Mouse (Mus musculus) erythroblast, embryonic 14.5 days (primary cell): Measurements from ENCODE around the gene Ift74.

Source experiments
- GATA1 ChIP-seq: IDR thresholded peaks from 2 replicates; pipeline ENCODE4 v1.6.1; 2012; ENCODE audit warnings: low read length, inconsistent platforms, mixed read lengths
- TAL1 ChIP-seq: IDR thresholded peaks from 3 replicates; pipeline ENCODE4 v1.6.1; 2012; ENCODE audit warnings: low read length, inconsistent platforms, mixed read lengths

DNA sequence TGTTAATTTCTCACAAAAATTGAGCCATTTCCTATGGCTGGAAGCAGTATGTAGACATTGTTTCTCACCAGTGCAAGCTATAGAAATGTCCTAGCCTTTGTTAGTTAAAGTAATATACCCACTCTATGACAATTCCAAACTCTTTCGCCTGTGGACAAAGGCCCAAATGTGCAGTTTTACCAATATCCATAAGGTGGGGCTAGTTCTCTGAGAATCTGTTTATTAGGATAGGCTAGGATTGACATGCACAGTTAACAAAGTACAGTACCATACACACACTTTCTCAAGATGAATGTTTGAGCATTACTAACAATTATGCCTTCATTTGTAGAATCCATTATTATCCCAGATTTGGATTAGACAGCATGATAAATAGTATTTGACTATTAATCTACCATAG, 55.4 kb downstream of the Ift74 start:
- TF ChIP-seq GATA1, result no peak
- TF ChIP-seq TAL1, result no peak
